ENCODE assay signal across 8 mouse cellular contexts in genomic region chr2:10371899-10372298, GRCm38 (mm10). TPM values are rescaled to one million over a fixed set of nuclear protein-coding genes. Genes with fewer than 3 reads are reported as not detected.
DNase-seq lines count a peak whose midpoint lies in the region; ATAC-seq lines count a peak whose summit lies in the region.

No protein-coding gene starts in this region.

- intact Hi-C loops in heart, postnatal 10 days (cut with DNase I): no loop called here

- ATAC-seq in heart, embryonic 15.5 days (replicated peaks; ENCODE audit: insufficient number of reproducible peaks, insufficient read depth, low FRiP score, low read depth): no peak
- no peak for ATAC-seq in hindbrain, embryonic 12.5 days (ENCODE audit: low FRiP score)
- peak; percentile 4; the same call in 1 of the 2 replicates for ATAC-seq in midbrain, embryonic 12.5 days (ENCODE audit: low FRiP score, low read depth)
- no peak for ATAC-seq in activated CD4-positive, CD25-positive, alpha-beta regulatory T cell, adult 4 months

- H3K4me2 ChIP-seq in heart, embryonic 15.5 days: peak overlapping the region; percentile 95
- peak overlapping the region; percentile 97 for H3K4me2 ChIP-seq in hindbrain, embryonic 12.5 days (replicated peaks)
- peak overlapping the region; percentile 93 for H3K4me2 ChIP-seq in midbrain, embryonic 12.5 days (replicated peaks)

- peaks cover 70% of the 10 kb centered on the region for H3K27me3 ChIP-seq in heart, embryonic 15.5 days
- peaks cover 77% of the 10 kb centered on the region for H3K27me3 ChIP-seq in hindbrain, embryonic 12.5 days
- H3K27me3 ChIP-seq in midbrain, embryonic 12.5 days: peaks cover 78% of the 10 kb centered on the region

- H3K4me3 ChIP-seq in heart, embryonic 15.5 days: peak overlapping the region; percentile 76
- peak overlapping the region; percentile 56; the same call in 1 of the 2 replicates for H3K4me3 ChIP-seq in brown adipose tissue, adult 24 weeks (ENCODE audit: insufficient read depth, low read depth, low read length)
- peak overlapping the region; percentile 55 for H3K4me3 ChIP-seq in hindbrain, embryonic 12.5 days
- peak overlapping the region; percentile 59 for H3K4me3 ChIP-seq in midbrain, embryonic 12.5 days

- WGBS in heart, embryonic 15.5 days: 1% methylated on average over 14 of the region's 18 CpGs
- under 1% methylated on average over 9 of the region's 18 CpGs for WGBS in hindbrain, embryonic 12.5 days
- WGBS in midbrain, embryonic 12.5 days: 2% methylated on average over 10 of the region's 18 CpGs

- no peak for DNase-seq in heart, postnatal 10 days
- no peak for DNase-seq in right cerebral cortex, postnatal 10 days (ENCODE audit: low spot score in 2 of 2)
- no peak for DNase-seq in right cerebral cortex, postnatal 25 days

- H3K9me3 ChIP-seq in heart, embryonic 15.5 days (replicated peaks): no peaks in the 10 kb centered on the region
- no peaks in the 10 kb centered on the region for H3K9me3 ChIP-seq in hindbrain, embryonic 12.5 days (replicated peaks)
- H3K9me3 ChIP-seq in midbrain, embryonic 12.5 days: no peaks in the 10 kb centered on the region

- H3K9ac ChIP-seq in heart, embryonic 15.5 days: no peak overlapping the region
- peak overlapping the region; percentile 59 for H3K9ac ChIP-seq in hindbrain, embryonic 12.5 days
- H3K9ac ChIP-seq in midbrain, embryonic 12.5 days (replicated peaks): peak overlapping the region; percentile 50; the same call in 1 of the 2 replicates

- H3K4me1 ChIP-seq in heart, embryonic 15.5 days (replicated peaks): peaks cover 27% of the 10 kb centered on the region
- peaks cover 14% of the 10 kb centered on the region for H3K4me1 ChIP-seq in brown adipose tissue, adult 24 weeks (ENCODE audit: control insufficient read depth, insufficient read depth, insufficient read length, low read length)
- peaks cover 13% of the 10 kb centered on the region for H3K4me1 ChIP-seq in hindbrain, embryonic 12.5 days
- peaks cover 14% of the 10 kb centered on the region for H3K4me1 ChIP-seq in midbrain, embryonic 12.5 days

- H3K27ac ChIP-seq in heart, embryonic 15.5 days: no peak overlapping the region
- H3K27ac ChIP-seq in brown adipose tissue, adult 24 weeks (replicated peaks; ENCODE audit: low read depth, low read length): no peak overlapping the region
- no peak overlapping the region for H3K27ac ChIP-seq in hindbrain, embryonic 12.5 days
- H3K27ac ChIP-seq in midbrain, embryonic 12.5 days (replicated peaks): no peak overlapping the region

- no peaks in the 10 kb centered on the region for H3K36me3 ChIP-seq in heart, embryonic 15.5 days
- no peaks in the 10 kb centered on the region for H3K36me3 ChIP-seq in hindbrain, embryonic 12.5 days
- H3K36me3 ChIP-seq in midbrain, embryonic 12.5 days: no peaks in the 10 kb centered on the region

RNA-seq across cellular contexts. Expression of gene Sfmbt2, which starts 1.6 kb away (rescaled TPM):
- 1.2 and 1.3 TPM in 2 replicates for polyA plus RNA-seq in heart, embryonic 15.5 days (2015; fragmentation: Nextera tagmentation; extraction: Ambion mirVana)
- 1 to 10 TPM in 1 of 2 experiments, under 1 TPM in 1; 0.91 to 1.4 TPM for total RNA-seq in heart, postnatal 10 days (2021)
- polyA plus RNA-seq in brown adipose tissue, adult 24 weeks (2012; ENCODE audit: insufficient read depth, insufficient read length, missing spikeins): not detected in 2 replicates
- 2.6 and 3.0 TPM in 2 replicates for polyA plus RNA-seq in hindbrain, embryonic 12.5 days (2016; fragmentation: Nextera tagmentation; extraction: Ambion mirVana)
- 1.9 and 2.1 TPM in 2 replicates for polyA plus RNA-seq in midbrain, embryonic 12.5 days (2016; fragmentation: Nextera tagmentation; extraction: Ambion mirVana)
- 1 to 10 TPM; 1.7 to 3.1 TPM for polyA plus RNA-seq in activated CD4-positive, CD25-positive, alpha-beta regulatory T cell, adult 4 months (2017; shearing (Covaris generic))
